Mouse (Mus musculus): ENCODE measurements around the gene Pcca. TPM values are rescaled to one million over a fixed set of nuclear protein-coding genes. Genes with fewer than 3 reads are reported as not detected.

Gene Pcca
- 12.6 and 16.3 TPM in 2 replicates for polyA plus RNA-seq (2012)

GRCm38 (mm10) chr14:122534017-122534924 lies at the start of gene Pcca:
Gene Pcca, plus strand, starts transcription at chr14:122534324.

GRCm38 (mm10) chr14:122490441-122491328 lies 43.4 kb upstream of the Pcca start, which contains the start of gene Gm10837:
Gene Gm10837, plus strand, starts transcription at chr14:122490586.

GRCm38 (mm10) chr14:122913657-122914056 lies 379.5 kb downstream of the Pcca start, which contains the start of gene Ggact:
Gene Ggact, minus strand, starts transcription at chr14:122913757.

Other genes starting within 250 kb of the Pcca start
- not detected in 2 replicates for gene Gm5089, start 83.2 kb upstream of the Pcca start, polyA plus RNA-seq (2012)
- gene Zic5, start 68.6 kb upstream of the Pcca start, polyA plus RNA-seq (2012): not detected in 2 replicates
- 0.02 TPM in 1 of 2 replicates, not detected in the other for gene Zic2, start 58.9 kb upstream of the Pcca start, polyA plus RNA-seq (2012)
- gene Gm10837, start 43.7 kb upstream of the Pcca start, polyA plus RNA-seq (2012): not detected in 2 replicates